Mouse (Mus musculus) bone marrow macrophage, adult 2 months (primary cell): Measurements from ENCODE around the gene Sox14.

Experiments used
- CTCF ChIP-seq: IDR thresholded peaks from 2 replicates; pipeline ENCODE4 v1.5.1; 2012; ENCODE audit warnings: low read depth, mild to moderate bottlenecking, low read length, moderate library complexity
- POLR2A ChIP-seq: IDR thresholded peaks from 2 replicates; pipeline ENCODE4 v1.6.1; 2012; ENCODE audit warnings: mild to moderate bottlenecking, low read depth, low read length, borderline replicate concordance

DNA sequence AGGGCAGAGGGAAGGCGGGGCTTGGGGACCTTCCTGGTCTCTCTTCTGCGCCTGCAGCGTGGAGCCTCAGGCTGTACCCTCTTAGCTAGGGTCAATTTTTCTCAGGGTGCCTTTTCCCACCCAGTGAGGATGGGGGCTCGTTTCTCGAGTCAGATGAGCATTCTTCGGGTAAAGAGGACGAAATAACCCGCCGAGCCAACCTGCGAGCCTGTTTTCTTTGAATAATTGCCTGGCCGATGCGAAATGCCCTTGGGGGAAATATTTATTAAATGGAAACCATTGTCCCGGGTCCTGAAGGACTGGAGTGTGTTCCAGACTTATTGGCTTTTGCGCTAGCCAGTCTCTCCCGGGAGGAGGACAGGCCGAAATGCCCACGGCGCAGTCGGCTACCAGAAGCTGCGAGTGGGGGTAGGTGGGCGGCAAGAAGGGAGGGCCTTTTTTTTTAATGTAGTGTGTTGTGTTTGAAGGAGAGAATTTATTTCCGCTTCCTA is 1.1 kb upstream of the Sox14 start:
- TF ChIP-seq CTCF (no peak), POLR2A (no peak)
